19 mouse cellular contexts compared by ENCODE assay signal in genomic region chr1:191774106-191774505, GRCm38 (mm10). TPM values are rescaled to one million over a fixed set of nuclear protein-coding genes. Genes with fewer than 3 reads are reported as not detected.
DNase-seq lines count a peak whose midpoint lies in the region; TF ChIP-seq lines count a peak whose summit lies in the region.
"Had no signal": no experiment of that assay in that cellular context is flagged by ENCODE, and none has a peak within 500 bp of the region (broad histone marks: within the 10 kb centered on the region; RNA-seq: fewer than 3 reads in every experiment).

No protein-coding gene starts in this region.

- no peaks in the 10 kb centered on the region for H3K4me1 ChIP-seq in lung, adult 2 months (ENCODE audit: control insufficient read depth, insufficient read depth, low read length)
- H3K4me1 ChIP-seq: embryonic facial prominence, embryonic 13.5 days; hindbrain, embryonic 13.5 days; intestine, embryonic 15.5 days; midbrain, embryonic 13.5 days; neural tube, embryonic 15.5 days had no signal

- H3K4me3 ChIP-seq in lung, adult 2 months (replicated peaks; ENCODE audit: extremely low read depth, low read depth, low read length), result no peak overlapping the region
- H3K4me3 ChIP-seq: embryonic facial prominence, embryonic 13.5 days; hindbrain, embryonic 13.5 days; intestine, embryonic 15.5 days; midbrain, embryonic 13.5 days; myocyte; neural tube, embryonic 15.5 days had no signal

- no peak for TF ChIP-seq POLR2A in lung, adult 2 months (IDR thresholded peaks at IDR 0.05; ENCODE audit: borderline replicate concordance, extremely low read depth, low read depth, low read length)

- 71% methylated on average over 5 of the region's 5 CpGs for WGBS in lung, adult 2 months

- DNase-seq in adrenal gland, postnatal 10 days, result peak; percentile 42
- no peak for DNase-seq in adrenal gland, postnatal 4 days (ENCODE audit: low spot score in 2 of 2)
- DNase-seq in heart, adult 11 months, result peak; percentile 37
- DNase-seq in heart, postnatal 4 days, result no peak
- peak; percentile 18 for DNase-seq in lung, postnatal 14 days
- DNase-seq in lung, adult 2 months, result no peak
- DNase-seq in layer of hippocampus, postnatal 36 days, result no peak
- DNase-seq in ovary, postnatal 36 days (ENCODE audit: low spot score), result no peak
- DNase-seq: gastrocnemius, postnatal 10 days; layer of hippocampus, adult 9-11 months; lung, adult 18-20 months; retina, postnatal 1 day; thymus, postnatal 4 days had no signal

- TF ChIP-seq CTCF in lung, adult 2 months (IDR thresholded peaks at IDR 0.05; ENCODE audit: insufficient read depth, low read length), result no peak

RNA-seq across cellular contexts. Expression of gene Nek2, which starts 47.1 kb away (rescaled TPM):
- 10 to 100 TPM in 1 of 2 experiments, 1 to 10 TPM in 1; 8.8 to 10.5 TPM for total RNA-seq in adrenal gland, postnatal 10 days (2021)
- total RNA-seq in adrenal gland, postnatal 4 days (2021), result 10 to 100 TPM; 19.0 to 20.4 TPM
- 10 to 100 TPM; 29.0 to 32.1 TPM for total RNA-seq in heart, postnatal 4 days (2021)
- polyA plus RNA-seq in lung, adult 2 months (2012; rRNA removed), result 1.9 and 3.7 TPM in 2 replicates
- total RNA-seq in layer of hippocampus, postnatal 36 days (2021), result 1 to 10 TPM; 2.6 to 2.9 TPM

RNA-seq across cellular contexts. Expression of gene Lpgat1, which starts 56.5 kb away (rescaled TPM):
- total RNA-seq in adrenal gland, postnatal 10 days (2021), result 10 to 100 TPM; 67.9 to 74.3 TPM
- total RNA-seq in adrenal gland, postnatal 4 days (2021), result 10 to 100 TPM; 56.0 to 70.3 TPM
- 100 to 1,000 TPM in 1 of 2 experiments, 10 to 100 TPM in 1; 89.3 to 101 TPM for total RNA-seq in heart, postnatal 4 days (2021)
- polyA plus RNA-seq in lung, adult 2 months (2012; rRNA removed), result 10.7 and 14.8 TPM in 2 replicates
- total RNA-seq in layer of hippocampus, postnatal 36 days (2021), result 100 to 1,000 TPM; 117 to 128 TPM

Comparison
In these comparisons a context has a peak if more than half of its experiments do, and no peak if none do; other contexts are left out.
1. DNase-seq: peak in adrenal gland, postnatal 10 days (single experiment), heart, adult 11 months (single experiment) and lung, postnatal 14 days (single experiment); none in adrenal gland, postnatal 4 days (0 of 2), heart, postnatal 4 days (single experiment), lung, adult 2 months (single experiment), layer of hippocampus, postnatal 36 days (0 of 2) and ovary, postnatal 36 days (single experiment).